Mouse (Mus musculus) ES-Bruce4 (cell line): ENCODE results near the gene Men1.

Experiments
- CTCF ChIP-seq: IDR thresholded peaks from one replicate; pipeline ENCODE4 v1.8.1; 2011; ENCODE audit warnings: low read depth, low read length
- EP300 ChIP-seq: IDR thresholded peaks from 2 replicates; pipeline ENCODE4 v1.6.1; 2011; ENCODE audit warnings: low read depth, low read length; ENCODE audit not compliant: insufficient read depth
- POLR2A ChIP-seq: IDR thresholded peaks from one replicate; pipeline ENCODE4 v1.8.1; 2011; ENCODE audit warnings: low read length; ENCODE audit not compliant: insufficient read depth

DNA sequence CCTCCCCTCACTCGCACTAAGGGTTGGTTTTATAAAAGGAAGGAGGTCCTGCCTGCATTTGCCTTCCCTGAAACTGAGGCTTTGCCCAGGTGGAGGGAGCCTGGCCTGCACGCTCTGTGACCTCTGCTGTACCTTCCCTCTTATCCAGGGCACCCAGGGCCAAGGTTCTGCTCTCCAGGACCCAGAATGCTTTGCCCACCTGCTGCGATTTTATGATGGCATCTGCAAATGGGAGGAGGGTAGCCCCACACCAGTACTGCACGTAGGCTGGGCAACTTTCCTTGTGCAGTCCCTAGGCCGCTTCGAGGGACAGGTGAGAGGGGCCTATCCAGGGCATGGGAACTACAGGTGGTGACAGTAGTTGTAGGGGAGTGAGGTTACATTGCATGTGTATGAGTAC lies 4.4 kb downstream of the Men1 start:
- TF ChIP-seq CTCF (no peak), POLR2A (no peak), EP300 (no peak)
